Mouse (Mus musculus): ENCODE results near the gene Msx3. TPM values are rescaled to one million over a fixed set of nuclear protein-coding genes. Genes with fewer than 3 reads are reported as not detected.

Msx3 gene
- polyA plus RNA-seq (2014; fragmentation: Nextera tagmentation; extraction: Ambion mirVana), result 93.7 and 103 TPM in 2 replicates

- peak within 1 kb of the TSS; percentile 59 for H3K4me3 ChIP-seq (ENCODE audit: low read depth, low read length)
- H3K4me1 ChIP-seq (ENCODE audit: control insufficient read depth, insufficient read depth, low read length), result peaks cover 9% of the 10 kb centered on the region
- H3K4me2 ChIP-seq (ENCODE audit: low read depth), result peak within 1 kb of the TSS; percentile 51
- H3K27me3 ChIP-seq (ENCODE audit: control insufficient read depth, insufficient read depth, low read length), result peaks cover 60% of the 10 kb centered on the region
- DNase-seq (ENCODE audit: low spot score) (no peak), ATAC-seq (ENCODE audit: insufficient read depth, low FRiP score, low TSS enrichment) (peak; percentile 88)
- 0% methylated on average over 56 of the region's 56 CpGs for WGBS
- H3K27ac ChIP-seq (ENCODE audit: low read depth, low read length), result peak within 1 kb of the TSS; percentile 67
- no peaks in the 10 kb centered on the region for H3K9me3 ChIP-seq (ENCODE audit: control insufficient read depth, low read length)
- H3K36me3 ChIP-seq (ENCODE audit: control insufficient read depth, insufficient read depth, low read length), result no peaks in the 10 kb centered on the region
- peak within 1 kb of the TSS; percentile 70 for H3K9ac ChIP-seq (ENCODE audit: low read length)
Observed at GRCm38 (mm10) chr7:140048361-140049114, at the start of gene Msx3. Msx3 (minus strand) TSS chr7:140049089.

GRCm38 (mm10) chr7:140098466-140098865 lies 49.6 kb upstream of the Msx3 start:
- H3K9me3 ChIP-seq (ENCODE audit: control insufficient read depth, low read length), result no peaks in the 10 kb centered on the region
- H3K4me3 ChIP-seq (ENCODE audit: low read depth, low read length), result no peak overlapping the region
- WGBS, result 88% methylated on average over 1 of the region's 1 CpGs
- H3K27me3 ChIP-seq (ENCODE audit: control insufficient read depth, insufficient read depth, low read length), result no peaks in the 10 kb centered on the region
- no peak for DNase-seq (ENCODE audit: low spot score)
- no peak for ATAC-seq (ENCODE audit: insufficient read depth, low FRiP score, low TSS enrichment)
- no peak overlapping the region for H3K9ac ChIP-seq (ENCODE audit: low read length)
- no peaks in the 10 kb centered on the region for H3K36me3 ChIP-seq (ENCODE audit: control insufficient read depth, insufficient read depth, low read length)
- H3K27ac ChIP-seq (ENCODE audit: low read depth, low read length), result no peak overlapping the region
- no peaks in the 10 kb centered on the region for H3K4me1 ChIP-seq (ENCODE audit: control insufficient read depth, insufficient read depth, low read length)
- no peak overlapping the region for H3K4me2 ChIP-seq (ENCODE audit: low read depth)

- Histone ChIP-seq H3K36me3 (ENCODE audit: control insufficient read depth, insufficient read depth, low read length) (no peaks in the 10 kb centered on the region), H3K27me3 (ENCODE audit: control insufficient read depth, insufficient read depth, low read length) (no peaks in the 10 kb centered on the region), H3K4me2 (ENCODE audit: low read depth) (no peak overlapping the region), H3K9me3 (ENCODE audit: control insufficient read depth, low read length) (no peaks in the 10 kb centered on the region), H3K4me3 (ENCODE audit: low read depth, low read length) (no peak overlapping the region), H3K27ac (ENCODE audit: low read depth, low read length) (no peak overlapping the region), H3K4me1 (ENCODE audit: control insufficient read depth, insufficient read depth, low read length) (no peaks in the 10 kb centered on the region), H3K9ac (ENCODE audit: low read length) (no peak overlapping the region)
- no peak for DNase-seq (ENCODE audit: low spot score)
- ATAC-seq (ENCODE audit: insufficient read depth, low FRiP score, low TSS enrichment), result no peak
Observed at GRCm38 (mm10) chr7:140096055-140096454, 47.2 kb upstream of the Msx3 start.

GRCm38 (mm10) chr7:140095556-140095955 lies 46.7 kb upstream of the Msx3 start:
- ATAC-seq (ENCODE audit: insufficient read depth, low FRiP score, low TSS enrichment), result no peak
- WGBS, result 43% methylated on average over 1 of the region's 1 CpGs

GRCm38 (mm10) chr7:140094954-140095353 lies 46.1 kb upstream of the Msx3 start:
- no peak overlapping the region for H3K9ac ChIP-seq (ENCODE audit: low read length)
- 66% methylated on average over 5 of the region's 5 CpGs for WGBS
- H3K4me2 ChIP-seq (ENCODE audit: low read depth), result no peak overlapping the region
- no peaks in the 10 kb centered on the region for H3K36me3 ChIP-seq (ENCODE audit: control insufficient read depth, insufficient read depth, low read length)
- DNase-seq (ENCODE audit: low spot score) (no peak), ATAC-seq (ENCODE audit: insufficient read depth, low FRiP score, low TSS enrichment) (no peak)
- H3K4me1 ChIP-seq (ENCODE audit: control insufficient read depth, insufficient read depth, low read length), result no peaks in the 10 kb centered on the region
- no peaks in the 10 kb centered on the region for H3K27me3 ChIP-seq (ENCODE audit: control insufficient read depth, insufficient read depth, low read length)
- H3K4me3 ChIP-seq (ENCODE audit: low read depth, low read length), result no peak overlapping the region
- no peak overlapping the region for H3K27ac ChIP-seq (ENCODE audit: low read depth, low read length)
- H3K9me3 ChIP-seq (ENCODE audit: control insufficient read depth, low read length), result no peaks in the 10 kb centered on the region

More at GRCm38 (mm10) chr7:140095556-140095955, 46.7 kb upstream of the Msx3 start:
- H3K4me1 ChIP-seq (ENCODE audit: control insufficient read depth, insufficient read depth, low read length), result no peaks in the 10 kb centered on the region
- no peak overlapping the region for H3K27ac ChIP-seq (ENCODE audit: low read depth, low read length)
- no peak overlapping the region for H3K4me3 ChIP-seq (ENCODE audit: low read depth, low read length)
- H3K27me3 ChIP-seq (ENCODE audit: control insufficient read depth, insufficient read depth, low read length), result no peaks in the 10 kb centered on the region
- H3K4me2 ChIP-seq (ENCODE audit: low read depth), result no peak overlapping the region
- no peaks in the 10 kb centered on the region for H3K36me3 ChIP-seq (ENCODE audit: control insufficient read depth, insufficient read depth, low read length)
- DNase-seq (ENCODE audit: low spot score), result no peak
- H3K9ac ChIP-seq (ENCODE audit: low read length), result no peak overlapping the region
- no peaks in the 10 kb centered on the region for H3K9me3 ChIP-seq (ENCODE audit: control insufficient read depth, low read length)

- Histone ChIP-seq H3K36me3 (ENCODE audit: control insufficient read depth, insufficient read depth, low read length) (no peaks in the 10 kb centered on the region), H3K27me3 (ENCODE audit: control insufficient read depth, insufficient read depth, low read length) (no peaks in the 10 kb centered on the region), H3K4me2 (ENCODE audit: low read depth) (no peak within 1 kb of the TSS), H3K9ac (ENCODE audit: low read length) (no peak within 1 kb of the TSS), H3K9me3 (ENCODE audit: control insufficient read depth, low read length) (no peaks in the 10 kb centered on the region), H3K4me3 (ENCODE audit: low read depth, low read length) (no peak within 1 kb of the TSS), H3K4me1 (ENCODE audit: control insufficient read depth, insufficient read depth, low read length) (no peaks in the 10 kb centered on the region), H3K27ac (ENCODE audit: low read depth, low read length) (no peak within 1 kb of the TSS)
- WGBS, result 58% methylated on average over 5 of the region's 5 CpGs
- ATAC-seq (ENCODE audit: insufficient read depth, low FRiP score, low TSS enrichment), result no peak
- DNase-seq (ENCODE audit: low spot score), result no peak
Observed at GRCm38 (mm10) chr7:140092924-140093528, 44.1 kb upstream of the Msx3 start, which contains the start of gene Prap1. Prap1 (plus strand) TSS chr7:140093395.

GRCm38 (mm10) chr7:140090601-140091000 lies 41.7 kb upstream of the Msx3 start:
- no peak overlapping the region for H3K4me3 ChIP-seq (ENCODE audit: low read depth, low read length)
- 81% methylated on average over 10 of the region's 10 CpGs for WGBS
- no peak overlapping the region for H3K27ac ChIP-seq (ENCODE audit: low read depth, low read length)
- H3K9ac ChIP-seq (ENCODE audit: low read length), result no peak overlapping the region
- H3K27me3 ChIP-seq (ENCODE audit: control insufficient read depth, insufficient read depth, low read length), result no peaks in the 10 kb centered on the region
- ATAC-seq (ENCODE audit: insufficient read depth, low FRiP score, low TSS enrichment), result no peak
- H3K36me3 ChIP-seq (ENCODE audit: control insufficient read depth, insufficient read depth, low read length), result no peaks in the 10 kb centered on the region
- H3K9me3 ChIP-seq (ENCODE audit: control insufficient read depth, low read length), result no peaks in the 10 kb centered on the region
- no peaks in the 10 kb centered on the region for H3K4me1 ChIP-seq (ENCODE audit: control insufficient read depth, insufficient read depth, low read length)
- no peak overlapping the region for H3K4me2 ChIP-seq (ENCODE audit: low read depth)
- DNase-seq (ENCODE audit: low spot score), result no peak

- Histone ChIP-seq H3K4me1 (ENCODE audit: control insufficient read depth, insufficient read depth, low read length) (peaks cover 14% of the 10 kb centered on the region), H3K9me3 (ENCODE audit: control insufficient read depth, low read length) (no peaks in the 10 kb centered on the region), H3K4me3 (ENCODE audit: low read depth, low read length) (peak within 1 kb of the TSS; percentile 27), H3K9ac (ENCODE audit: low read length) (peak within 1 kb of the TSS; percentile 18), H3K36me3 (ENCODE audit: control insufficient read depth, insufficient read depth, low read length) (no peaks in the 10 kb centered on the region), H3K27me3 (ENCODE audit: control insufficient read depth, insufficient read depth, low read length) (peaks cover 24% of the 10 kb centered on the region), H3K27ac (ENCODE audit: low read depth, low read length) (0 out of 2 replicates have a peak within 1 kb of the TSS, but pooled peaks have one; percentile 29), H3K4me2 (ENCODE audit: low read depth) (peak within 1 kb of the TSS; percentile 50)
- DNase-seq (ENCODE audit: low spot score), result peak; percentile 82
- whole genome bisulfite sequencing, result 7% methylated on average over 18 of the region's 18 CpGs
- ATAC-seq (ENCODE audit: insufficient read depth, low FRiP score, low TSS enrichment), result peak; percentile 72
Observed at GRCm38 (mm10) chr7:140082242-140082678, 33.4 kb upstream of the Msx3 start, which contains the start of gene Caly. Caly (minus strand) TSS chr7:140082548.
